Mouse (Mus musculus) CH12.LX (cell line): ENCODE measurements at regions not wholly inside any gene's neighbourhood (a gene's known extent, or its start where the extent isn't known, plus 50 kb on each side); places are given as distances from the start of the nearest gene placed in this dataset.

Experiments
- DNase-seq: peaks from one replicate; pipeline ENCODE4 v3.0.0-alpha.2; 2013; ENCODE audit errors: extremely low read depth
- H3K27ac ChIP-seq: 2 replicates; pipeline ENCODE4 v1.5.1; 2012; ENCODE audit warnings: low read depth, mild to moderate bottlenecking, control low read depth, moderate library complexity; ENCODE audit not compliant: insufficient read depth
- H3K27me3 ChIP-seq: replicated peaks from 2 replicates; pipeline ENCODE3; 2012; ENCODE audit warnings: inconsistent platforms
- H3K36me3 ChIP-seq, 2 experiments: replicated peaks in 1 of 2; 2 replicates each; pipeline versions ENCODE3 to v1.6.1; 2012; ENCODE audit warnings: inconsistent platforms in 1 of 2, low read length in 1 of 2, mild to moderate bottlenecking in 1 of 2, mixed read lengths in 1 of 2, moderate library complexity in 1 of 2; ENCODE audit not compliant: control insufficient read depth in 1 of 2, insufficient read depth in 1 of 2
- H3K4me1 ChIP-seq, 2 experiments: 2 replicates each; pipeline ENCODE4 v1.6.1; 2012; ENCODE audit warnings: inconsistent platforms in 1 of 2, moderate library complexity in 1 of 2; ENCODE audit not compliant: insufficient read depth in 2 of 2, control insufficient read depth in 1 of 2
- H3K4me2 ChIP-seq: 2 replicates; pipeline ENCODE4 v1.6.1; 2012; ENCODE audit warnings: low read depth, mild to moderate bottlenecking, control low read depth; ENCODE audit not compliant: poor library complexity, insufficient read depth, severe bottlenecking
- H3K4me3 ChIP-seq, 3 experiments: fragments of 150-350 bp in 1 of 3; sonication (generic) in 1 of 3; replicated peaks in 1 of 3; 2 replicates each; pipeline versions ENCODE3 to v1.5.1; 2011 to 2012; ENCODE audit warnings: low read depth in 2 of 3, low read length in 2 of 3, mild to moderate bottlenecking in 2 of 3, moderate library complexity in 2 of 3, control low read depth in 1 of 3, improper control_type of control experiment in 1 of 3, inconsistent platforms in 1 of 3, mixed read lengths in 1 of 3; ENCODE audit not compliant: poor library complexity in 1 of 3
- H3K79me2 ChIP-seq: replicated peaks from 2 replicates; pipeline ENCODE4 v1.6.1; 2012; ENCODE audit warnings: mild to moderate bottlenecking, moderate library complexity; ENCODE audit not compliant: control insufficient read depth, poor library complexity, insufficient read depth, severe bottlenecking; ENCODE audit errors: extremely low read depth
- H3K9ac ChIP-seq: 2 replicates; pipeline ENCODE4 v1.6.1; 2012; ENCODE audit warnings: low read depth, mild to moderate bottlenecking, control low read depth, moderate library complexity; ENCODE audit not compliant: insufficient read depth
- H3K9me3 ChIP-seq: replicated peaks from 2 replicates; pipeline ENCODE3; 2012; ENCODE audit warnings: low read length, inconsistent platforms, mixed read lengths
- BHLHE40 ChIP-seq: IDR thresholded peaks from 2 replicates; pipeline ENCODE4 v1.6.1; 2011; ENCODE audit warnings: mild to moderate bottlenecking, low read depth, low read length, improper control_type of control experiment
- CHD1 ChIP-seq: IDR thresholded peaks from 2 replicates; pipeline ENCODE4 v1.6.1; 2012; ENCODE audit warnings: low read depth, low read length, improper control_type of control experiment, inconsistent platforms
- CHD2 ChIP-seq: IDR thresholded peaks from 2 replicates; pipeline ENCODE4 v1.6.1; 2011; ENCODE audit warnings: low read length, improper control_type of control experiment
- CTCF ChIP-seq, 2 experiments: IDR thresholded peaks in 1 of 2; conservative IDR thresholded peaks in 1 of 2; 2 replicates each; pipeline ENCODE4 v1.5.1; 2011 to 2012; ENCODE audit warnings: low read depth in 2 of 2, low read length in 2 of 2, improper control_type of control experiment in 1 of 2, inconsistent platforms in 1 of 2, mild to moderate bottlenecking in 1 of 2, moderate library complexity in 1 of 2
- EP300 ChIP-seq: IDR thresholded peaks from 2 replicates; pipeline ENCODE4 v1.6.1; 2011; ENCODE audit warnings: low read length, improper control_type of control experiment
- KAT2A ChIP-seq: IDR thresholded peaks from 2 replicates; pipeline ENCODE4 v1.6.1; 2012; ENCODE audit warnings: low read length, improper control_type of control experiment, inconsistent platforms; ENCODE audit not compliant: insufficient replicate concordance
- MEF2A ChIP-seq: IDR thresholded peaks from 2 replicates; pipeline ENCODE4 v1.6.1; 2014; ENCODE audit warnings: low read depth, mild to moderate bottlenecking, inconsistent platforms, low read length, improper control_type of control experiment, borderline replicate concordance
- NELFE ChIP-seq: IDR thresholded peaks from 2 replicates; pipeline ENCODE4 v1.6.1; 2011; ENCODE audit warnings: low read depth, low read length, improper control_type of control experiment
- POLR2A ChIP-seq: IDR thresholded peaks from 2 replicates; pipeline ENCODE4 v1.6.1; 2011; ENCODE audit warnings: low read depth, mild to moderate bottlenecking, improper control_type of control experiment, low read length
- POLR2AphosphoS2 ChIP-seq: IDR thresholded peaks from 2 replicates; pipeline ENCODE4 v1.6.1; 2011; ENCODE audit warnings: low read depth, low read length, improper control_type of control experiment
- SMC3 ChIP-seq: IDR thresholded peaks from 2 replicates; pipeline ENCODE4 v1.6.1; 2011; ENCODE audit warnings: low read depth, low read length, improper control_type of control experiment
- TCF12 ChIP-seq: IDR thresholded peaks from 2 replicates; pipeline ENCODE4 v1.6.1; 2014; ENCODE audit warnings: low read depth, mild to moderate bottlenecking, inconsistent platforms, low read length, improper control_type of control experiment
- ZKSCAN1 ChIP-seq: IDR thresholded peaks from 2 replicates; pipeline ENCODE4 v1.6.1; 2012; ENCODE audit warnings: low read depth, inconsistent platforms, low read length, improper control_type of control experiment, borderline replicate concordance
- ZMIZ1 ChIP-seq: IDR thresholded peaks from 2 replicates; pipeline ENCODE4 v1.6.1; 2012; ENCODE audit warnings: low read depth, mild to moderate bottlenecking, inconsistent platforms, low read length, improper control_type of control experiment
- ZNF384 ChIP-seq: IDR thresholded peaks from 2 replicates; pipeline ENCODE4 v1.6.1; 2012; ENCODE audit warnings: low read depth, low read length, improper control_type of control experiment, inconsistent platforms
- dilution Hi-C: fragments of 300-500 bp; cut with MboI; formaldehyde crosslinking; loops from 2 replicates; pipeline ENCODE4 v1.14.3; 2020; ENCODE audit warnings: low sequenced_read_pairs; ENCODE audit not compliant: extremely low pct_unique_long_range_greater_than_20kb, extremely low pct_ligation_motif_present
- in situ Hi-C: fragments of 300-500 bp; cut with MboI; formaldehyde crosslinking; loops from 3 replicates; pipeline ENCODE4 v1.14.3; 2019; ENCODE audit warnings: low sequenced_read_pairs, low pct_ligation_motif_present, low pct_unique_long_range_greater_than_20kb, mixed read lengths

- Histone ChIP-seq H3K9me3 (no peaks in the 10 kb centered on the region), H3K4me2 (no peak overlapping the region), H3K4me1 (peaks cover 0 to 12% of the 10 kb centered on the region in 2 experiments; a peak in 2 of 4 replicates), H3K4me3 (no peak overlapping the region), H3K9ac (no peak overlapping the region), H3K36me3 (no peaks in the 10 kb centered on the region), H3K79me2 (no peaks in the 10 kb centered on the region), H3K27ac (no peak overlapping the region), H3K27me3 (no peaks in the 10 kb centered on the region)
- in situ Hi-C loops (no loop called here), dilution Hi-C loops (no loop called here)
- TF ChIP-seq POLR2AphosphoS2 (no peak), ZKSCAN1 (no peak), ZMIZ1 (no peak), CTCF (conservative IDR thresholded peaks at IDR 0.05 in 1 of 2, IDR thresholded peaks at IDR 0.05 in 1 of 2; ENCODE audit: low read depth in 2 of 2, low read length in 2 of 2) (no peak), EP300 (no peak), ZNF384 (no peak), CHD2 (no peak)
- no peak for DNase-seq
Measured at GRCm38 (mm10) chr12:73408165-73408564, 121.6 kb downstream of the Slc38a6 start.

DNA sequence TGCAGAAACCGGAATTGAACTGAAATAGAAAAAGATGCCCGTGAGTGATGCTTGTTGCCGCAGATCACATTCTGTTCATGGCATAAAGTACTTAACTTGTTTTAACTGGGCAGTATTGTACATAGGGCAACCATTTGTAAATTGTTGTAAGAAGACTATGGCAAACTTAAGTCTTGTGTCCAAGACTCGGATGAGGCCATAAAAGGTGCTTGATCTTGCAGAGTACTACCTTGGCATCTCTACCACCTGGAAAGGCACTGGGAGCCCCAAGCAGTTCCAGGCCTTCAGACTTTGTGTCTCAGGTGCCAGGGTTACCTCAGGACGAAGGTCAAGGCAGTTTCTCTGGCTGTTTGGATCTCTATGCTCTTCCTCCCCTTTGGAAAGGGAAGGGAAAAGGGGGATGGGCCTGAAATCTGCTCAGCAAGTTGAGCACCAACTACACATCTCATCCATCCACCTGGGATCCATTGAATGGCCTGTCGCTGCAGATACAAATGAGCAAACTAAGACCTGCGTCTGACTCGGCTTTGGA lies 120.0 kb downstream of the Slc38a6 start:
- Histone ChIP-seq H3K27ac (no peak overlapping the region), H3K9me3 (no peaks in the 10 kb centered on the region), H3K4me3 (no peak overlapping the region), H3K4me2 (no peak overlapping the region), H3K4me1 (peaks cover 0 to 22% of the 10 kb centered on the region in 2 experiments; a peak in 2 of 4 replicates), H3K79me2 (no peaks in the 10 kb centered on the region), H3K9ac (no peak overlapping the region), H3K27me3 (no peaks in the 10 kb centered on the region), H3K36me3 (no peaks in the 10 kb centered on the region)
- DNase-seq = no peak
- in situ Hi-C loops = no loop called here
- dilution Hi-C loops = no loop called here
- TF ChIP-seq NELFE (no peak), BHLHE40 (no peak), EP300 (no peak), ZMIZ1 (no peak), SMC3 (no peak), KAT2A (no peak), MEF2A (no peak), TCF12 (no peak), POLR2AphosphoS2 (no peak), POLR2A (no peak)

- in situ Hi-C loops (no loop called here), dilution Hi-C loops (no loop called here)
- no peak overlapping the region for H3K4me2 ChIP-seq
- no peak for DNase-seq
- H3K9me3 ChIP-seq = no peaks in the 10 kb centered on the region
- no peak overlapping the region for H3K4me3 ChIP-seq
- peaks cover 0 to 22% of the 10 kb centered on the region in 2 experiments; a peak in 2 of 4 replicates for H3K4me1 ChIP-seq
- no peak overlapping the region for H3K9ac ChIP-seq
- H3K27ac ChIP-seq = no peak overlapping the region
- no peaks in the 10 kb centered on the region for H3K79me2 ChIP-seq
- no peaks in the 10 kb centered on the region for H3K36me3 ChIP-seq
- no peaks in the 10 kb centered on the region for H3K27me3 ChIP-seq
- TF ChIP-seq CHD1 = no peak
- TF ChIP-seq BHLHE40 = peak; percentile 40
Measured at GRCm38 (mm10) chr12:73405583-73405982, 119.0 kb downstream of the Slc38a6 start.
